Mouse (Mus musculus): ENCODE results near the gene Gpt2. TPM values are rescaled to one million over a fixed set of nuclear protein-coding genes. Genes with fewer than 3 reads are reported as not detected.
A peak's percentile ranks its signal among the peaks of the same experiment; 100 is the strongest.

Gene Gpt2
- polyA plus RNA-seq, 1 experiment from 2014 or later, result 31.5 TPM

DNA sequence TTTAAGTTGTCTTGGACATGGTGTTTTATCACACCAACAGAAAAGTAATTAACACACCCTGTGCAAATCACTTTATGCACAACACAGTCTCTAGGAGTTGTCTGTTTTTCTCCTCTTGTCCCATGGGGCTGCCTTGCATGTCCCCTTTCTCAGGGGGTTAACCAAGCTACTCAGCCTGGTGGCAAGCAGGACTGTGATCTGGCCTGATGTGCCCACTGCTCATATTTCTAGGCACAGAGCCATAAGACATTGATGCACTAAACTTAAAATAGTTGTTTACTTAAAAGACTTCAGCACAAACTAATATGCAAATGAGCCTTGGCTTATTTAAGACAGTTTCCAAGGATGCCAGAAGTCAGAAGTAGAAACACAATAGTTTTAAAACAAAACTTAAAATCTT is 28.1 kb upstream of the Gpt2 start:
- no peak for ATAC-seq (ENCODE audit: insufficient number of reproducible peaks, low FRiP score, low TSS enrichment, low read depth)
- H3K4me2 ChIP-seq, result no peak overlapping the region
- H3K36me3 ChIP-seq, result no peaks in the 10 kb centered on the region
- H3K4me3 ChIP-seq, result no peak overlapping the region
- no peaks in the 10 kb centered on the region for H3K27me3 ChIP-seq
- no peak overlapping the region for H3K27ac ChIP-seq
- H3K4me1 ChIP-seq, result no peaks in the 10 kb centered on the region
- no peaks in the 10 kb centered on the region for H3K9me3 ChIP-seq
- H3K9ac ChIP-seq, result no peak overlapping the region

DNA sequence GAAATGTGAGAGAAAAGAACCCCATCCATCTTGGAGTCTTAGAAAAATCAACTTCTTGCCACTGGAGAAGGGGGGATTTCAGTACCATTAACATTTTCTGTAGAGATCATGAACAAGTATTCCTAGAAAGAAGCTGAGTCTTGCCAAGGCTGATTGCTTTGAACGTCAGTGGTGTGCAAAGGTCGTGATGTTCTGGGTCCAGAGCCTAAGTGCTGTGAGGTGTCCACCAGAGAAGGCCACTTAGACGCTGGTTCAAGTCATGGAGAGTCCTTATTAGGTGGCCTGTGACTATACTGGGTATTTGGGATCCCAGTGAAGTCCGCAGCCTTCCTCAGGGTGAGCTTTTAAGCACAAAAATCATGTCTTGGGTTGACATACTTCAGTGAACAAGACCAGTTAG is 26.3 kb upstream of the Gpt2 start:
- no peaks in the 10 kb centered on the region for H3K9me3 ChIP-seq
- H3K36me3 ChIP-seq, result no peaks in the 10 kb centered on the region
- H3K4me3 ChIP-seq, result no peak overlapping the region
- no peaks in the 10 kb centered on the region for H3K4me1 ChIP-seq
- no peak overlapping the region for H3K9ac ChIP-seq
- H3K27ac ChIP-seq, result no peak overlapping the region
- ATAC-seq (ENCODE audit: insufficient number of reproducible peaks, low FRiP score, low TSS enrichment, low read depth), result no peak
- no peaks in the 10 kb centered on the region for H3K27me3 ChIP-seq
- WGBS, result 84% methylated on average over 4 of the region's 4 CpGs
- no peak overlapping the region for H3K4me2 ChIP-seq

DNA sequence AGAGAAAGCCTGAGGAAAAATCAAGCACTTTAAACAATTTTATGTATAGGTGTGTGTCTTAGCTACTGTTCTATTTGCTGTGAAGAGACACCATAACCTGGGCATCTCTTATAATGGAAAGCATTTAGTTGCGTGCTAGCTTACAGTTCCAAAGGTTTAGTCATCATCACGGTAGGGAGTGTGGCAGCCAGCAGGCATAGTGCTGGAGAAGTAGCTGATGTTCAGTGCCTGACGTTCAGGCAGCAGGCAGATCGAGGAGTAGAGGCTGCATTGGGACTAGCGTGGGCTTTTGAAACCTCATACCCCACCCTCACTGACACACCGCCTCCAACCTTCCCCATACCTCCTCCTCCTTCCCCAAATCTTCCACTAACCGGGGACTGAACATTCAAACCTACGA is 21.6 kb upstream of the Gpt2 start:
- no peaks in the 10 kb centered on the region for H3K27me3 ChIP-seq
- ATAC-seq (ENCODE audit: insufficient number of reproducible peaks, low FRiP score, low TSS enrichment, low read depth), result no peak
- WGBS, result 79% methylated on average over 8 of the region's 8 CpGs

GRCm38 (mm10) chr8:85472800-85473199 is 19.6 kb upstream of the Gpt2 start:
- WGBS, result 64% methylated on average over 6 of the region's 6 CpGs

More for the DNA sequence above, 21.6 kb upstream of the Gpt2 start:
- Histone ChIP-seq H3K36me3 (no peaks in the 10 kb centered on the region), H3K4me1 (no peaks in the 10 kb centered on the region), H3K4me2 (no peak overlapping the region), H3K9me3 (no peaks in the 10 kb centered on the region), H3K27ac (no peak overlapping the region), H3K4me3 (no peak overlapping the region), H3K9ac (no peak overlapping the region)

DNA sequence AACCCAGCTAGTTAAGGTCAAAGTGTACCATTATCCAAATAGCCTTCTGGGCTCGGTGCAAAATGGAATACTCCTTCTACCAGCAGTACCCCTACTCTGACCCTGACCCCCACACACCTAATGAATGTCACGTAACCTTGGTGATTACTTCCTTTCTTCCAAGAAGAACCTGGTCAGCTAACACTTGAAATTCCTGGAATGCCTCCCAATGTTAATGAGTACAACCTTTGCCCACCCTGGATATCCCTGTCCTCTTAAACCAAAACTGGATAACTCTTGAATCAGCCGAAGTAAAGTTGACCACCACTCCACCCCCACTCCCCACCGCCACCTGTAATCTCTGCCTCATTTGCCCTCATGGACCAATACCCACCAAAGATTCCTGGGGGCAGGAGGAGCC is 19.1 kb upstream of the Gpt2 start:
- ATAC-seq (ENCODE audit: insufficient number of reproducible peaks, low FRiP score, low TSS enrichment, low read depth), result no peak
- Histone ChIP-seq H3K9ac (no peak overlapping the region), H3K9me3 (no peaks in the 10 kb centered on the region), H3K36me3 (no peaks in the 10 kb centered on the region), H3K4me2 (no peak overlapping the region), H3K27ac (no peak overlapping the region), H3K27me3 (no peaks in the 10 kb centered on the region), H3K4me1 (no peaks in the 10 kb centered on the region), H3K4me3 (no peak overlapping the region)
- WGBS, result 58% methylated on average over 4 of the region's 4 CpGs

More at GRCm38 (mm10) chr8:85472800-85473199, 19.6 kb upstream of the Gpt2 start:
- Histone ChIP-seq H3K9ac (no peak overlapping the region), H3K9me3 (no peaks in the 10 kb centered on the region), H3K4me1 (no peaks in the 10 kb centered on the region), H3K4me2 (no peak overlapping the region), H3K27me3 (no peaks in the 10 kb centered on the region), H3K27ac (no peak overlapping the region), H3K4me3 (no peak overlapping the region), H3K36me3 (no peaks in the 10 kb centered on the region)
- ATAC-seq (ENCODE audit: insufficient number of reproducible peaks, low FRiP score, low TSS enrichment, low read depth), result no peak

DNA sequence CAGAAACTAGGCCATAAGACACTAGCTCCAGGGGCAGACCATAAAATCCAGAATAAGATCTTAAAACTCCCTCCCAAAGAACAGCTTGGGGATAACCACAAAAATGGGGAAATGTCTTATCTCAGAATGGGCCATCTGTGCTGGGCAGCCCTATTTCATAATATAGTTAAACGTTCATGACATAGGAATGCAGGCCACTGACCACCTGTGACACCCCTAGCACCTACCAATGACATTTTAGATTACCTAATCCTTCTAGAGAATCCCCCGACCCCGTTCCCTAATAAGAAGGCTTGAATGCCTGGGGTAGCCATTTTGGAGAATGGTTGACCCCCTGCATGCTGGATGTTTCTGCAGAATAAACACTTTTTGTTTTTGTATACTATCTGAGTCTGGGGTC is 17.5 kb upstream of the Gpt2 start:
- no peaks in the 10 kb centered on the region for H3K36me3 ChIP-seq
- no peaks in the 10 kb centered on the region for H3K27me3 ChIP-seq
- no peak overlapping the region for H3K4me3 ChIP-seq
- H3K9ac ChIP-seq, result no peak overlapping the region
- no peak overlapping the region for H3K27ac ChIP-seq
- H3K4me1 ChIP-seq, result no peaks in the 10 kb centered on the region
- ATAC-seq (ENCODE audit: insufficient number of reproducible peaks, low FRiP score, low TSS enrichment, low read depth), result no peak
- no peaks in the 10 kb centered on the region for H3K9me3 ChIP-seq
- H3K4me2 ChIP-seq, result no peak overlapping the region
- 89% methylated on average over 3 of the region's 3 CpGs for whole genome bisulfite sequencing

DNA sequence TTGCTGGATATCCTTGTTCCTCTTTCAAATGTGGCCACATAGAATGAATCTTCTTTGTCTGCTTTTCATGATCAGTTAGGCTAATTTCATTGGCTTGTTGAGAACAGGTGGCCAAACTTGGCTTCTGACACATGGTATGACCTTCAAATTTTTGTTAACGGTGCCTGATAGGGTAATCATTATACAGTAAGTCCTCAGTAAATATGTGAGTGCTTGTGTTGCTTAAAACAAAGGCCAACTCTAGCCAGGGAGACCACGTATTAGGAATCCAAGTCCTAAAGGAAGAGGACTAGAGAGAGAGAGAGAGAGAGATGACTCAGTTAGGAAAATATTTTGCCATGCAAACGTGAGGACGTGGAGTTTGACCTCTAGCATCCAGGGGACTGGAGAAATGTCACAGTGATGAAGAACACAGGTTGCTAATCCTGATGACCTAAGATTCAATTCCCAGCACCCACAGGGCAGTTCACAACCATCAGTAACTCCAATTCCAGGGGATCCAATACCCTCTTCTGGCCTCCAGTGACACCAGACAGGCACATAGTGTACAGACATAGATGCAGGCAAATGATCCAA is 15.3 kb upstream of the Gpt2 start:
- no peak overlapping the region for H3K27ac ChIP-seq
- 79% methylated on average over 4 of the region's 4 CpGs for WGBS
- ATAC-seq (ENCODE audit: insufficient number of reproducible peaks, low FRiP score, low TSS enrichment, low read depth), result no peak
- H3K4me2 ChIP-seq, result no peak overlapping the region
- no peaks in the 10 kb centered on the region for H3K9me3 ChIP-seq
- no peaks in the 10 kb centered on the region for H3K36me3 ChIP-seq
- no peak overlapping the region for H3K9ac ChIP-seq
- no peaks in the 10 kb centered on the region for H3K27me3 ChIP-seq
- H3K4me3 ChIP-seq, result no peak overlapping the region
- peaks cover 5% of the 10 kb centered on the region; the same call in 1 of the 2 replicates for H3K4me1 ChIP-seq

DNA sequence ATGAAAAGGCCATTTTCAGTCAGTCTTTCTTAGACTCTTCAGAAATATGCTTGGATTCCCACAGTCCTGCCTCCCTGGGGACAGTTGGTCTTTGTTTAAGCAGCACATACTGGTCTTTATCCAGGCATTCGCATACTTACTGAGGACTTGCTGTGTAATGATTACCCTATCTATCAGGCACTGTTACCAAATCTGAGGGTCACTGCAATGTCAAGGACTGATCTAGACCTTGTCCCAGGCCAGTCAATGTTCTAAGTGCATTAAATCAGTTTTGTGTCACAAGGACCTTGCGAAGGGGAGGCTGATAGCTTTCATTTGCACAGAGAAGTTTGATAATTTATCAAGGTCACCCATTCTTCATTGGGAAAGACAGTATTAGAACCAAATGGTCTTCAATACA is 14.0 kb upstream of the Gpt2 start:
- WGBS, result 93% methylated on average over 2 of the region's 2 CpGs
- H3K4me1 ChIP-seq, result peaks cover 5% of the 10 kb centered on the region; the same call in 1 of the 2 replicates
- H3K4me2 ChIP-seq, result no peak overlapping the region

DNA sequence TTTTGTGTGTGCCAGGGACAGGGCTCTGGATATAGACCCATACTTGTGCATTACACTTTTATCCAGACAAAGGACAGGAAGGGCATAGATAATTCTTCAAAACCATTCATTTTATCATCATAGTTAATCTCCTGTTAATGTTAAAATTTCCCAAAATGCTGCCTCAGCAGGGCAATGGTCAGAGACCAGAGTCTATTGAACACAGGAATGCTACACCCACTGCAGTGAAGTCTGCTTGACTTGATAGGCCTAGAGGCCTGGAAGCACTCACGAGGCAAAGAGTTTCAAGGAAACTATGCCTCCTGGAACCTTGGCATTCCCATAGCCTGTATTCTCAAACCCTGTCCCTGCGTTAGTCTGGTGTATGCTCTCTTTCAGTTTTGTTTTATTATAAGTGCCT is 12.7 kb upstream of the Gpt2 start:
- H3K27me3 ChIP-seq, result no peaks in the 10 kb centered on the region
- no peaks in the 10 kb centered on the region for H3K9me3 ChIP-seq
- H3K27ac ChIP-seq, result no peak overlapping the region
- peaks cover 5% of the 10 kb centered on the region; the same call in 1 of the 2 replicates for H3K4me1 ChIP-seq
- ATAC-seq (ENCODE audit: insufficient number of reproducible peaks, low FRiP score, low TSS enrichment, low read depth), result no peak
- WGBS, result 85% methylated on average over 2 of the region's 2 CpGs
- no peak overlapping the region for H3K9ac ChIP-seq
- H3K36me3 ChIP-seq, result no peaks in the 10 kb centered on the region
- no peak overlapping the region for H3K4me3 ChIP-seq
- no peak overlapping the region for H3K4me2 ChIP-seq

More for the DNA sequence above, 14.0 kb upstream of the Gpt2 start:
- Histone ChIP-seq H3K4me3 (no peak overlapping the region), H3K9ac (no peak overlapping the region), H3K9me3 (no peaks in the 10 kb centered on the region), H3K27me3 (no peaks in the 10 kb centered on the region), H3K27ac (no peak overlapping the region), H3K36me3 (no peaks in the 10 kb centered on the region)
- no peak for ATAC-seq (ENCODE audit: insufficient number of reproducible peaks, low FRiP score, low TSS enrichment, low read depth)

- no peak overlapping the region for H3K27ac ChIP-seq
- no peak overlapping the region for H3K9ac ChIP-seq
Measured at GRCm38 (mm10) chr8:85481900-85482299, 10.5 kb upstream of the Gpt2 start.

DNA sequence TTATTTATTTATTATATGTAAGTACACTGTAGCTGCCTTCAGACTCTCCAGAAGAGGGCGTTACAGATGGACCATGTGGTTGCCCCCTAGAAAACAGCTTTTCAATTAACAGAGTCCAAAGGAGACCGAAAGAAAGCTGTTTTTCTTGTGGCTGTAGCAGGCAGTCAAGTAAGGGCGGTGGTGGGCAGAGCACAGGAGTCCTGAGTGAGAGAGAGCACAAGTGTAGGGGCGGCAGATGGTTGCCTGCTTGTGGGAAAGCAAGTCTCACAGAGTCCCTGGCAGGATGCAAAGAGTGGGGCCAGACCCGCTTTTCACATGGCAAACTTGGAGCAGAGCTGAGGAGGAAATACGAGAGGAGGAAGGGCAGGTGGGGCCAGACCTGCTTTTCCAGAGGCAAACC is 9.9 kb upstream of the Gpt2 start:
- 52% methylated on average over 6 of the region's 6 CpGs for WGBS
- Histone ChIP-seq H3K4me2 (no peak overlapping the region), H3K27ac (no peak overlapping the region), H3K4me3 (no peak overlapping the region), H3K9ac (no peak overlapping the region), H3K9me3 (no peaks in the 10 kb centered on the region), H3K4me1 (peaks cover 5% of the 10 kb centered on the region; the same call in 1 of the 2 replicates), H3K36me3 (no peaks in the 10 kb centered on the region), H3K27me3 (no peaks in the 10 kb centered on the region)
- ATAC-seq (ENCODE audit: insufficient number of reproducible peaks, low FRiP score, low TSS enrichment, low read depth), result no peak

More at GRCm38 (mm10) chr8:85481900-85482299, 10.5 kb upstream of the Gpt2 start:
- Histone ChIP-seq H3K9me3 (no peaks in the 10 kb centered on the region), H3K27me3 (no peaks in the 10 kb centered on the region), H3K4me2 (0 out of 2 replicates have a peak overlapping the region, but pooled peaks have one; percentile 10), H3K36me3 (no peaks in the 10 kb centered on the region), H3K4me3 (no peak overlapping the region), H3K4me1 (peaks cover 5% of the 10 kb centered on the region; the same call in 1 of the 2 replicates)
- WGBS, result 31% methylated on average over 10 of the region's 10 CpGs
- ATAC-seq (ENCODE audit: insufficient number of reproducible peaks, low FRiP score, low TSS enrichment, low read depth), result no peak

DNA sequence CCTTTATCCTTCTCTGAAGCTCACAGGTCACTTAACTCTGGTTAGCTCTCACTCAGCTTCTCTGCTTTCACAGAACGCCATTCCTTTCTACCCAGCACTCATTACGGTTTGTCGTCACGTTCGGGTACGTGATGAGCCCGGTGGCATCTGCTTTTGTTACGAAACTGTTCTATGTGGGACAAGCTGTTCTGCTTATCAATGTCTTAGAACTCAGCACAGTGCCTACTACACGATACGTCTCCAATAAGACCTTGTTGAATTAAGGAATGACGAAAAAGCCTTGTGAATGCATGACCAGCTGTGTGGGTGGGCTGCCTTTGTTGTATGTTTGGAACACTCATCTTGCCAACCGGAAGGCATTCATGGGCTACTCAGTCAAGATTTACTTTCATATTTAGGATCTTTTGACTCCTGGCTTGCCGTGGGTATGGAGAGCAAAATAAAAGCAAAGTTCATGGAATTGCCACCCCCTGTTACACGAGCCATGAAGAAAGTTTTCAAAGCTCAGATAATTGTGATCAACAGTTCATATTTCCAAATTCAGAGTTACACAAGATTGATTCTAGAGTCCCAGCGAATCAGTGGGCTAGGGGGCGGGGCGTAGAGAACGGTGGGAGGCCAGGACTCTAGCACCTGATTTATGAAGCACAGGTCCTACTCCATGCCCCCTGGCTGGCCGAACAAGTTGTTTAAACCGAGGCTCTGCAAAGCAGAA is 4.3 kb upstream of the Gpt2 start:
- Histone ChIP-seq H3K9ac (no peak overlapping the region), H3K4me1 (peaks cover 7% of the 10 kb centered on the region; the same call in 1 of the 2 replicates), H3K36me3 (no peaks in the 10 kb centered on the region), H3K4me3 (no peak overlapping the region), H3K27ac (no peak overlapping the region), H3K4me2 (no peak overlapping the region), H3K9me3 (no peaks in the 10 kb centered on the region), H3K27me3 (no peaks in the 10 kb centered on the region)
- 76% methylated on average over 20 of the region's 20 CpGs for WGBS
- no peak for ATAC-seq (ENCODE audit: insufficient number of reproducible peaks, low FRiP score, low TSS enrichment, low read depth)
